ENCODE assay signal across 9 mouse cellular contexts in the genomic region with DNA sequence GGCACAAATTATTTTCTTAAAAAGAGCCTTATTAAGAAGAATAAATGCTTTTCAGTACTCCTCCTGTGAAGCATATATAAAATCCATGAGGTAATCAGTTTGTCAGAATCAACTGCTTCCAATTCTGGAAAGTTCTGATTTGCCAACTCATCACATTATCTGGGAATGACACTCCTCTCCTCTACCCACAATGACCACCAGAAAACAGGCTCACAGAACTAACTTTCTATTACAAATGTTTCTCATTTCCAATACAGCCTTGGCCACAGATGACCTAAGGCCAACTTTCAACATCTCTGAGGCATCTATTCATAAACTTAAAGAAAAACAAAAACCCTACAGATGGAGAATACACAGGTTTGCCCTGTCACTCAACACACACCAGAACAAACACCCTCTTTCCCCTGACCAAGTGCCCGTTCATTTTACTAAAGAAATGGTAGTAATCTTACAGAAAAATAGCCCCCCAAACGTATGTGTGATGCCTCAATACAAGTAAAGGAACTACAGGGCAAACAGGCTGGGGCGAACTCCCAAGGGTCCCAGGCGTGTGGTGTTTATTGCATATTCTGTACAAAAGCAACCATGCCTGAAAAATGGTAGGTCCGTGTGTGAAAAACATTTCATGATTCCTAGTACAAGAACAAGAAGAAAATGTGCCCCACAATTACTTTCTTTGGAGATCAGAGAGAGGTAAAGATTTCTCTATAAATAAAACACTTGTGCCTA. TPM values are rescaled to one million over a fixed set of nuclear protein-coding genes. Genes with fewer than 3 reads are reported as not detected.
A peak's percentile ranks its signal among the peaks of the same experiment; 100 is the strongest.
DNase-seq lines count a peak whose midpoint lies in the region; ATAC-seq and TF ChIP-seq lines count a peak whose summit lies in the region.
"Had no signal": no experiment of that assay in that cellular context is flagged by ENCODE, and none has a peak within 500 bp of the region (broad histone marks: within the 10 kb centered on the region; RNA-seq: fewer than 3 reads in every experiment).

No protein-coding gene starts in this region.

- ATAC-seq in forebrain, postnatal 0 days: no peak
- ATAC-seq in liver, embryonic 16.5 days (ENCODE audit: low read depth): no peak
- ATAC-seq in erythroid progenitor cell, adult 5-6 weeks (replicated peaks; ENCODE audit: low FRiP score, poor library complexity, severe bottlenecking): no peak

- peak overlapping the region; percentile 83 for H3K4me2 ChIP-seq in forebrain, postnatal 0 days (ENCODE audit: low read depth)
- H3K4me2 ChIP-seq in liver, embryonic 16.5 days (ENCODE audit: low read depth, low read length): peak overlapping the region; percentile 49; the same call in 1 of the 2 replicates

- H3ac ChIP-seq in C2C12 (ENCODE audit: control insufficient read depth, insufficient read length, low read depth): peak overlapping the region; percentile 8

- peaks cover 93% of the 10 kb centered on the region for H3K79me3 ChIP-seq in C2C12 (ENCODE audit: low read depth)

- peak overlapping the region; percentile 74 for H3K4me3 ChIP-seq in C2C12 (ENCODE audit: insufficient read depth, poor library complexity, severe bottlenecking)
- peak overlapping the region; percentile 57 for H3K4me3 ChIP-seq in forebrain, postnatal 0 days (ENCODE audit: low read depth, low read length)
- peak overlapping the region; percentile 46 for H3K4me3 ChIP-seq in liver, embryonic 16.5 days (ENCODE audit: low read depth, low read length)
- H3K4me3 ChIP-seq: megakaryocyte, embryonic 14.5 days had no signal

- no peaks in the 10 kb centered on the region for H3K27me3 ChIP-seq in C2C12 (ENCODE audit: control insufficient read depth, insufficient read depth, insufficient read length)
- no peaks in the 10 kb centered on the region for H3K27me3 ChIP-seq in forebrain, postnatal 0 days (ENCODE audit: insufficient read depth, low read length)
- peaks cover 22% of the 10 kb centered on the region for H3K27me3 ChIP-seq in liver, embryonic 16.5 days (ENCODE audit: control insufficient read depth, insufficient read depth, low read depth, low read length)

- H3K79me2 ChIP-seq in C2C12 (ENCODE audit: control insufficient read depth, insufficient read depth): peaks cover 100% of the 10 kb centered on the region

- DNase-seq in embryo, embryonic 10.5 days (ENCODE audit: low spot score): peak; percentile 36
- DNase-seq in embryo, embryonic 9.5 days (ENCODE audit: extremely low spot score): no peak
- DNase-seq in forebrain, postnatal 0 days: no peak
- DNase-seq in retina, postnatal 1 day: no peak
- DNase-seq in frontal cortex, postnatal 14 days (ENCODE audit: low spot score in 2 of 2): no peak

- 7% methylated on average over 5 of the region's 5 CpGs for WGBS in forebrain, postnatal 0 days
- 38% methylated on average over 5 of the region's 5 CpGs for WGBS in liver, embryonic 16.5 days (ENCODE audit: insufficient replicate concordance)

- H3K4me1 ChIP-seq in forebrain, postnatal 0 days (ENCODE audit: insufficient read depth): peaks cover 25% of the 10 kb centered on the region
- peaks cover 6% of the 10 kb centered on the region; the same call in 1 of the 2 replicates for H3K4me1 ChIP-seq in liver, embryonic 16.5 days (ENCODE audit: control insufficient read depth, low read depth, low read length)

- no peak for TF ChIP-seq CTCF in C2C12 (IDR thresholded peaks at IDR 0.05; ENCODE audit: control insufficient read depth, insufficient read depth, insufficient read length)
- no peak for TF ChIP-seq CTCF in forebrain, postnatal 0 days (IDR thresholded peaks at IDR 0.05; ENCODE audit: low read depth)

- H3K9me3 ChIP-seq in forebrain, postnatal 0 days (ENCODE audit: low read length): no peaks in the 10 kb centered on the region
- no peaks in the 10 kb centered on the region for H3K9me3 ChIP-seq in liver, embryonic 16.5 days (replicated peaks; ENCODE audit: control insufficient read depth, low read length)

- no peak overlapping the region for H3K27ac ChIP-seq in forebrain, postnatal 0 days (ENCODE audit: low read depth, low read length)
- H3K27ac ChIP-seq in liver, embryonic 16.5 days (ENCODE audit: low read length): peak overlapping the region; percentile 24; the same call in 1 of the 2 replicates

- H3K9ac ChIP-seq in forebrain, postnatal 0 days: peak overlapping the region; percentile 48
- H3K9ac ChIP-seq in liver, embryonic 16.5 days (ENCODE audit: low read depth, low read length): peak overlapping the region; percentile 33; the same call in 1 of the 2 replicates

- peaks cover 50% of the 10 kb centered on the region for H3K36me3 ChIP-seq in C2C12 (ENCODE audit: control insufficient read depth, insufficient read depth)
- H3K36me3 ChIP-seq in forebrain, postnatal 0 days (ENCODE audit: insufficient read depth): peaks cover 4% of the 10 kb centered on the region; the same call in 1 of the 2 replicates
- no peaks in the 10 kb centered on the region for H3K36me3 ChIP-seq in liver, embryonic 16.5 days (ENCODE audit: control insufficient read depth, insufficient read depth)

TF ChIP-seq in C2C12, 6 proteins besides CTCF, POLR2A, EP300 and RAD21:
- no peak for TF ChIP-seq USF1 (IDR thresholded peaks at IDR 0.05; ENCODE audit: low read depth)
- no peak for TF ChIP-seq MAX (IDR thresholded peaks at IDR 0.05)
- TF ChIP-seq MYOG (IDR thresholded peaks at IDR 0.05; ENCODE audit: control insufficient read depth, extremely low read depth, insufficient read length): no peak
- no peak for TF ChIP-seq FOSL1 (IDR thresholded peaks at IDR 0.05; ENCODE audit: insufficient read depth, low read length, poor library complexity, severe bottlenecking)
- TF ChIP-seq CEBPB (IDR thresholded peaks at IDR 0.05; ENCODE audit: low read depth): no peak
- no peak for TF ChIP-seq MYOD1 (IDR thresholded peaks at IDR 0.05; ENCODE audit: control insufficient read depth, insufficient read length, low read depth)

RNA-seq across cellular contexts. Expression of a gene that starts 5.6 kb away (rescaled TPM):
- 4.6 TPM for polyA plus RNA-seq in C2C12 (2012; fragmentation: generic; extraction: Trizol)
- 32.7 and 45.3 TPM in 2 replicates for total RNA-seq in forebrain, postnatal 0 days (2014; rRNA removed)
- polyA plus RNA-seq in forebrain, postnatal 0 days (2015; fragmentation: Nextera tagmentation; extraction: Ambion mirVana): 3.0 and 4.4 TPM in 2 replicates
- polyA plus RNA-seq in liver, embryonic 16.5 days (2015; fragmentation: Nextera tagmentation; extraction: Ambion mirVana): 1.5 and 1.7 TPM in 2 replicates
- total RNA-seq in erythroid progenitor cell, adult 5-6 weeks (2015; ENCODE audit: low replicate concordance): 0.84 TPM in 1 of 2 replicates, not detected in the other
- total RNA-seq in erythroid progenitor cell, adult 5-6 weeks (2017; ENCODE audit: low replicate concordance): 0.26 TPM in 1 of 2 replicates, not detected in the other

RNA-seq across cellular contexts. Expression of a gene that starts 30.6 kb away (rescaled TPM):
- polyA plus RNA-seq in C2C12 (2012; fragmentation: generic; extraction: Trizol): 12.6 TPM
- 4.7 and 5.3 TPM in 2 replicates for total RNA-seq in forebrain, postnatal 0 days (2014; rRNA removed)
- 1.7 and 2.2 TPM in 2 replicates for polyA plus RNA-seq in forebrain, postnatal 0 days (2015; fragmentation: Nextera tagmentation; extraction: Ambion mirVana)
- 9.1 and 10.2 TPM in 2 replicates for polyA plus RNA-seq in liver, embryonic 16.5 days (2015; fragmentation: Nextera tagmentation; extraction: Ambion mirVana)
- total RNA-seq in erythroid progenitor cell, adult 5-6 weeks (2015; ENCODE audit: low replicate concordance): 12.2 and 13.0 TPM in 2 replicates
- total RNA-seq in erythroid progenitor cell, adult 5-6 weeks (2017; ENCODE audit: low replicate concordance): 7.1 and 9.8 TPM in 2 replicates

RNA-seq across cellular contexts. Expression of a gene that starts 52.7 kb away (rescaled TPM):
- polyA plus RNA-seq in C2C12 (2012; fragmentation: generic; extraction: Trizol): 3.8 TPM
- not detected in 2 replicates for total RNA-seq in forebrain, postnatal 0 days (2014; rRNA removed)
- polyA plus RNA-seq in forebrain, postnatal 0 days (2015; fragmentation: Nextera tagmentation; extraction: Ambion mirVana): 9.6 and 14.8 TPM in 2 replicates
- 4.5 and 6.6 TPM in 2 replicates for polyA plus RNA-seq in liver, embryonic 16.5 days (2015; fragmentation: Nextera tagmentation; extraction: Ambion mirVana)
- not detected in 2 replicates for total RNA-seq in erythroid progenitor cell, adult 5-6 weeks (2015; ENCODE audit: low replicate concordance)
- not detected in 2 replicates for total RNA-seq in erythroid progenitor cell, adult 5-6 weeks (2017; ENCODE audit: low replicate concordance)
